Mouse (Mus musculus) embryonic facial prominence, embryonic 12.5 days (tissue): ENCODE measurements around the gene Ctbp2. TPM values are rescaled to one million over a fixed set of nuclear protein-coding genes. Genes with fewer than 3 reads are reported as not detected.
"Not testable (repeated sequence)": the region's sequence is repeated elsewhere in the genome, so short reads cannot be mapped to it uniquely, and the experiment has no call there.

Experiments used
- ATAC-seq: fragments of 200-750 bp; cut with Nextera tagmentation; 2 replicates; pipeline ENCODE4 v1.8.0; 2017; ENCODE audit not compliant: insufficient number of reproducible peaks, insufficient read depth, low FRiP score, low TSS enrichment
- H3K27ac ChIP-seq: fragments of 300-500 bp; sonication (generic); 2 replicates; pipeline ENCODE4 v1.5.1; 2016; ENCODE audit warnings: mild to moderate bottlenecking
- H3K27me3 ChIP-seq: fragments of 300-500 bp; sonication (generic); 2 replicates; pipeline ENCODE4 v1.6.1; 2016; ENCODE audit warnings: mild to moderate bottlenecking, moderate library complexity
- H3K36me3 ChIP-seq: fragments of 300-500 bp; sonication (generic); 2 replicates; pipeline ENCODE4 v1.6.1; 2016; ENCODE audit warnings: mild to moderate bottlenecking
- H3K4me1 ChIP-seq: fragments of 300-500 bp; sonication (generic); 2 replicates; pipeline ENCODE4 v1.6.1; 2016
- H3K4me2 ChIP-seq: fragments of 300-500 bp; sonication (generic); replicated peaks from 2 replicates; pipeline ENCODE4 v1.6.1; 2016; ENCODE audit warnings: mild to moderate bottlenecking, moderate library complexity
- H3K4me3 ChIP-seq: fragments of 300-500 bp; sonication (generic); 2 replicates; pipeline ENCODE4 v1.5.1; 2016; ENCODE audit warnings: mild to moderate bottlenecking
- H3K9ac ChIP-seq: fragments of 300-500 bp; sonication (generic); 2 replicates; pipeline ENCODE4 v1.6.1; 2016; ENCODE audit warnings: mild to moderate bottlenecking, moderate library complexity
- H3K9me3 ChIP-seq: fragments of 300-500 bp; sonication (generic); 2 replicates; pipeline ENCODE4 v1.6.1; 2016; ENCODE audit warnings: mild to moderate bottlenecking, moderate library complexity
- WGBS: fragments of 180-500 bp; shearing (Covaris S2); methylation state at CpG from one replicate; pipeline ENCODE4 v1.1.7; 2016; 5-methylcytosine and 5-hydroxymethylcytosine counted together
- polyA plus RNA-seq: library from polyadenylated mRNA; unstranded; fragments of >200 nt; fragmentation: Nextera tagmentation; extraction: Ambion mirVana; gene quantifications from 2 replicates; pipeline ENCODE4 v1.2.1, GENCODE M21; 2016

The Ctbp2 gene
- polyA plus RNA-seq, 1 experiment from 2014 or later: 101 TPM

GRCm38 (mm10) chr7:133098118-133098793, 25.9 kb downstream of the Ctbp2 start:
- H3K27ac ChIP-seq: no peak overlapping the region
- WGBS: 80% methylated on average over 12 of the region's 12 CpGs
- no peak overlapping the region for H3K9ac ChIP-seq
- no peak overlapping the region for H3K4me2 ChIP-seq
- H3K9me3 ChIP-seq: no peaks in the 10 kb centered on the region
- 0 out of 2 replicates have a peak, but pooled peaks cover 8% of the 10 kb centered on the region for H3K36me3 ChIP-seq
- no peak overlapping the region for H3K4me3 ChIP-seq
- ATAC-seq: no peak
- H3K27me3 ChIP-seq: no peaks in the 10 kb centered on the region
- H3K4me1 ChIP-seq: peaks cover 28% of the 10 kb centered on the region

- not testable (repeated sequence) for H3K9ac ChIP-seq, H3K4me3 ChIP-seq, H3K9me3 ChIP-seq, H3K27ac ChIP-seq, ATAC-seq, H3K4me2 ChIP-seq, H3K36me3 ChIP-seq, H3K27me3 ChIP-seq
- peaks cover 31% of the 10 kb centered on the region for H3K4me1 ChIP-seq
- 92% methylated on average over 7 of the region's 7 CpGs for WGBS
These were observed 28.5 kb downstream of the Ctbp2 start for GRCm38 (mm10) chr7:133095610-133096009.

GRCm38 (mm10) chr7:133094711-133095495, 29.3 kb downstream of the Ctbp2 start:
- peaks cover 32% of the 10 kb centered on the region for H3K4me1 ChIP-seq
- peaks cover 5% of the 10 kb centered on the region; the same call in 1 of the 2 replicates for H3K36me3 ChIP-seq
- H3K27ac ChIP-seq: 0 out of 2 replicates have a peak overlapping the region, but pooled peaks have one; percentile 41

GRCm38 (mm10) chr7:133094161-133094560, 30.0 kb downstream of the Ctbp2 start:
- H3K9ac ChIP-seq: no peak overlapping the region
- no peak for ATAC-seq
- H3K36me3 ChIP-seq: peaks cover 5% of the 10 kb centered on the region; the same call in 1 of the 2 replicates
- H3K4me3 ChIP-seq: no peak overlapping the region
- H3K27me3 ChIP-seq: no peaks in the 10 kb centered on the region
- 0 out of 2 replicates have a peak overlapping the region, but pooled peaks have one; percentile 41 for H3K27ac ChIP-seq
- 42% methylated on average over 3 of the region's 3 CpGs for WGBS
- H3K9me3 ChIP-seq: no peaks in the 10 kb centered on the region
- peaks cover 37% of the 10 kb centered on the region for H3K4me1 ChIP-seq
- no peak overlapping the region for H3K4me2 ChIP-seq

More at GRCm38 (mm10) chr7:133094711-133095495, 29.3 kb downstream of the Ctbp2 start:
- no peaks in the 10 kb centered on the region for H3K27me3 ChIP-seq
- H3K4me2 ChIP-seq: no peak overlapping the region
- 70% methylated on average over 9 of the region's 9 CpGs for WGBS
- no peak overlapping the region for H3K9ac ChIP-seq
- ATAC-seq: no peak
- H3K4me3 ChIP-seq: no peak overlapping the region
- no peaks in the 10 kb centered on the region for H3K9me3 ChIP-seq

GRCm38 (mm10) chr7:133093731-133094130, 30.4 kb downstream of the Ctbp2 start:
- 57% methylated on average over 5 of the region's 5 CpGs for WGBS
- H3K9me3 ChIP-seq: no peaks in the 10 kb centered on the region
- peaks cover 5% of the 10 kb centered on the region; the same call in 1 of the 2 replicates for H3K36me3 ChIP-seq
- H3K27ac ChIP-seq: no peak overlapping the region
- no peak overlapping the region for H3K4me2 ChIP-seq
- no peak overlapping the region for H3K4me3 ChIP-seq
- no peak overlapping the region for H3K9ac ChIP-seq
- H3K4me1 ChIP-seq: peaks cover 42% of the 10 kb centered on the region
- no peaks in the 10 kb centered on the region for H3K27me3 ChIP-seq
- ATAC-seq: no peak

GRCm38 (mm10) chr7:133090641-133091040, 33.5 kb downstream of the Ctbp2 start:
- WGBS: 87% methylated on average over 4 of the region's 4 CpGs
- H3K36me3 ChIP-seq: peaks cover 4% of the 10 kb centered on the region; the same call in 1 of the 2 replicates
- H3K27me3 ChIP-seq: no peaks in the 10 kb centered on the region
- peaks cover 43% of the 10 kb centered on the region for H3K4me1 ChIP-seq
- H3K4me2 ChIP-seq: no peak overlapping the region
- ATAC-seq: no peak
- no peak overlapping the region for H3K9ac ChIP-seq
- H3K9me3 ChIP-seq: no peaks in the 10 kb centered on the region
- H3K27ac ChIP-seq: no peak overlapping the region
- no peak overlapping the region for H3K4me3 ChIP-seq

GRCm38 (mm10) chr7:133089621-133090260, 34.4 kb downstream of the Ctbp2 start:
- H3K36me3 ChIP-seq: peaks cover 4% of the 10 kb centered on the region; the same call in 1 of the 2 replicates
- 83% methylated on average over 11 of the region's 11 CpGs for WGBS
- no peaks in the 10 kb centered on the region for H3K9me3 ChIP-seq
- H3K4me1 ChIP-seq: peaks cover 39% of the 10 kb centered on the region
- no peak overlapping the region for H3K27ac ChIP-seq
- H3K4me3 ChIP-seq: no peak overlapping the region
- ATAC-seq: no peak
- no peaks in the 10 kb centered on the region for H3K27me3 ChIP-seq
- no peak overlapping the region for H3K4me2 ChIP-seq
- H3K9ac ChIP-seq: no peak overlapping the region

- Histone ChIP-seq H3K27me3 (no peaks in the 10 kb centered on the region), H3K4me1 (peaks cover 30% of the 10 kb centered on the region), H3K36me3 (peaks cover 4% of the 10 kb centered on the region; the same call in 1 of the 2 replicates), H3K27ac (peak overlapping the region; percentile 18), H3K4me3 (no peak overlapping the region), H3K9ac (no peak overlapping the region), H3K4me2 (no peak overlapping the region), H3K9me3 (no peaks in the 10 kb centered on the region)
- no peak for ATAC-seq
- WGBS: 49% methylated on average over 11 of the region's 11 CpGs
These were observed 35.3 kb downstream of the Ctbp2 start for GRCm38 (mm10) chr7:133088830-133089261.

- Histone ChIP-seq H3K27ac (peak overlapping the region; percentile 18), H3K4me2 (no peak overlapping the region), H3K4me1 (peaks cover 26% of the 10 kb centered on the region), H3K36me3 (peaks cover 4% of the 10 kb centered on the region; the same call in 1 of the 2 replicates), H3K9me3 (no peaks in the 10 kb centered on the region), H3K4me3 (no peak overlapping the region), H3K9ac (no peak overlapping the region), H3K27me3 (no peaks in the 10 kb centered on the region)
- ATAC-seq: no peak
- WGBS: 52% methylated on average over 4 of the region's 4 CpGs
These were observed 35.7 kb downstream of the Ctbp2 start for GRCm38 (mm10) chr7:133088411-133088810.

- no peak overlapping the region for H3K9ac ChIP-seq
- no peak for ATAC-seq
- H3K4me2 ChIP-seq: no peak overlapping the region
These were observed 38.7 kb downstream of the Ctbp2 start for GRCm38 (mm10) chr7:133085408-133085807.

GRCm38 (mm10) chr7:133083936-133084614, 40.1 kb downstream of the Ctbp2 start:
- Histone ChIP-seq H3K9ac (no peak overlapping the region), H3K27me3 (no peaks in the 10 kb centered on the region), H3K9me3 (no peaks in the 10 kb centered on the region), H3K4me2 (no peak overlapping the region), H3K4me3 (no peak overlapping the region), H3K4me1 (peaks cover 8% of the 10 kb centered on the region; the same call in 1 of the 2 replicates), H3K36me3 (peaks cover 30% of the 10 kb centered on the region), H3K27ac (no peak overlapping the region)
- no peak for ATAC-seq
- 85% methylated on average over 13 of the region's 13 CpGs for WGBS

More at GRCm38 (mm10) chr7:133085408-133085807, 38.7 kb downstream of the Ctbp2 start:
- Histone ChIP-seq H3K36me3 (peaks cover 17% of the 10 kb centered on the region; the same call in 1 of the 2 replicates), H3K4me1 (peaks cover 19% of the 10 kb centered on the region), H3K27ac (no peak overlapping the region), H3K4me3 (no peak overlapping the region), H3K27me3 (no peaks in the 10 kb centered on the region), H3K9me3 (no peaks in the 10 kb centered on the region)
- 89% methylated on average over 3 of the region's 3 CpGs for WGBS
